Mouse (Mus musculus): ENCODE results near the gene Arhgap10. TPM values are rescaled to one million over a fixed set of nuclear protein-coding genes. Genes with fewer than 3 reads are reported as not detected.

Arhgap10 gene
- polyA plus RNA-seq, 1 experiment: 0.32 TPM

DNA sequence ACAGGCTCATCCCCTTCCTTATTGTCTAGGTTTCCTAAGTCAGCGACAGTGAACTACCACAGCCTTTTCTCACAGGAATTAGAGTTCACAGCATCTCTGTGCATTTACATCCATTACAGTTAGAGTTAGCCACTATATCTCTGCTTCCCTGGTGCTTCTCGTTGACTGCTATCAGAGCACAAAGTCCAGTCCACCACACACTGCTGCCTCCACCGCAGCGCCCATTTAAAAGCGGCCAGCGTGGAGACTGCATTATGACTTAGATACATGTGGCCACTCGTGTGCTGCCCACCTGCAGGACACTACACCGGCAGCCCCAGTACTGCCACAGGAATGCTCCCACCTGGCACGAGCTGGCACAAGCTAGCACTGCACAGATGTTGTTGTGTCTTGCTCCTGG, 90.3 kb downstream of the Arhgap10 start:
- Histone ChIP-seq H3K4me3 (replicated peaks) (no peak overlapping the region), H3K27me3 (ENCODE audit: control insufficient read depth) (no peaks in the 10 kb centered on the region), H3K9me3 (ENCODE audit: control insufficient read depth, low read length) (no peaks in the 10 kb centered on the region), H3K4me1 (ENCODE audit: control insufficient read depth) (peaks cover 10% of the 10 kb centered on the region), H3K36me3 (ENCODE audit: control insufficient read depth) (peaks cover 2% of the 10 kb centered on the region)
- TF ChIP-seq TAL1 (IDR thresholded peaks at IDR 0.05; ENCODE audit: low read length) (no peak), GATA1 (IDR thresholded peaks at IDR 0.05; ENCODE audit: low read length) (no peak)

DNA sequence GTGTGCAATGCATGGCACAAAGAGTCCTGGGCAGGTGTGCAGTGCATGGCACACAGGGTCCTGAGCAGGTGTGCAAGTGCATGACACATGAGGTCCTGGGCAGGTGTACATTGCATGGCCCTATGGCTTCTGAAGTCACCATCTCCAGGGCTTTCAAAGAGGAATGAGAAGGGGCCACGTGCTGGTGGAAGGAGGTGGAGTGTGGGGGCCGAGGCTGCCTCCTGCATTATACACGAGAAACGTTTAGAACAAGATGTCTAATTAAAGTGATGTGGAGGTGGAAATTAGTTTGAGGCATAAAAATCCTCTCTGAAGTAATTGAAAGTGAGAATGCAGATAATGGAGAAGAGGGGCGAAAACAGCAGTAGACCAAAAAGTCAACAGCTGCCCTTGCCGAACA, 93.9 kb downstream of the Arhgap10 start:
- no peak for TF ChIP-seq TAL1 (IDR thresholded peaks at IDR 0.05; ENCODE audit: low read length)

DNA sequence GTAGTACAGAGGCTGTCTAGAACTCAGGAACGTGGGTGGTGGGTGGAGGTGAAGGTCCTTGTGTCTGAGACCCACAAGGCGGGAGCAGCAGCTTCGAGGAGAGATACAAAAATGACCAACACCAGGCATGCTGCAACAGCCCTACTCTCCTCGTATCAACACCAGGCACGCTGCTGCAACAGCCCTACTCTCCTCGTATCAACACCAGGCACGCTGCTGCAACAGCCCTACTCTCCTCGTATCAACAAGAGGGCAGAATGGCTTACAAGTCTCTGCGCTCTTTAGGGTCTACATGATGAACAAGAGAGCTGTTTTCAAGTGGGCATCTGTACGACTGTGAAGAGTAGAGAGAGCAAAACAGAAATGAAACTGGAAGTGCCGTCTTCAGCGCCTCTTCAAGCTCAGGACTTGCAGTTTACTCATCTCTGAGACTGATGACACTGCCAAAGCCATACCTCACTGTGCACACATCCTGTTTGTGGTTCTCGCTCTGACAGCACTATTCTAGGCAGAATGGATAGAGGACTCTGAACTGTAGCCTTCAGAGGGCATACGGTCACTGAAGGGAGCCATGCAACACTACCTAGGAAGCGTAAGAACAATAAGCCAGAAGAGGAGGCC, 95.0 kb downstream of the Arhgap10 start:
- Histone ChIP-seq H3K9me3 (ENCODE audit: control insufficient read depth, low read length) (no peaks in the 10 kb centered on the region), H3K36me3 (ENCODE audit: control insufficient read depth) (peaks cover 2% of the 10 kb centered on the region), H3K27me3 (ENCODE audit: control insufficient read depth) (no peaks in the 10 kb centered on the region), H3K4me1 (ENCODE audit: control insufficient read depth) (peaks cover 10% of the 10 kb centered on the region), H3K4me3 (replicated peaks) (peak overlapping the region; percentile 39)
- TF ChIP-seq GATA1 (IDR thresholded peaks at IDR 0.05; ENCODE audit: low read length) (no peak), TAL1 (IDR thresholded peaks at IDR 0.05; ENCODE audit: low read length) (no peak)

More for the DNA sequence above, 93.9 kb downstream of the Arhgap10 start:
- H3K4me3 ChIP-seq (replicated peaks): no peak overlapping the region
- peaks cover 10% of the 10 kb centered on the region for H3K4me1 ChIP-seq (ENCODE audit: control insufficient read depth)
- no peaks in the 10 kb centered on the region for H3K9me3 ChIP-seq (ENCODE audit: control insufficient read depth, low read length)
- peaks cover 2% of the 10 kb centered on the region for H3K36me3 ChIP-seq (ENCODE audit: control insufficient read depth)
- H3K27me3 ChIP-seq (ENCODE audit: control insufficient read depth): no peaks in the 10 kb centered on the region

DNA sequence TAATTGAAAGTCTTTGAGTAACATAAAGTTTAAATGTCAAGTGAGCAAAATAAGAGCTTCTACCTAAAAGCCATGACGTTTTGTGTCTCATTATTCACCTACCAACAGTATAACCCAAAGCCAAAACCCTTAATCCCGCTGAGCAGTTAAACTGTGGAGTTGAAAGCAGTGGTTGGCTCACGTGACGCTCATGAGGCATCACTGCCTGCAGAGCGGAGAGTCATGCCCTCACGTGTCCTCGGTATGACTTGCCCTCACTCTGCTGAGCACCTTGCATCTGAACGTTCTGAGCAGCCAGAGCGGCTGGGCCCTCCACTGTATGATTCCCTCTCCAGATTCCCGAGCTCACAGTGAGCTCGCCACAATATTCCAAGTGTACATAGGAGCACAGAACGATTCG, 96.2 kb downstream of the Arhgap10 start:
- H3K36me3 ChIP-seq (ENCODE audit: control insufficient read depth): peaks cover 2% of the 10 kb centered on the region
- H3K9me3 ChIP-seq (ENCODE audit: control insufficient read depth, low read length): no peaks in the 10 kb centered on the region
- H3K4me1 ChIP-seq (ENCODE audit: control insufficient read depth): peaks cover 10% of the 10 kb centered on the region
- no peaks in the 10 kb centered on the region for H3K27me3 ChIP-seq (ENCODE audit: control insufficient read depth)
- H3K4me3 ChIP-seq (replicated peaks): no peak overlapping the region
- no peak for TF ChIP-seq GATA1 (IDR thresholded peaks at IDR 0.05; ENCODE audit: low read length)
- no peak for TF ChIP-seq TAL1 (IDR thresholded peaks at IDR 0.05; ENCODE audit: low read length)

DNA sequence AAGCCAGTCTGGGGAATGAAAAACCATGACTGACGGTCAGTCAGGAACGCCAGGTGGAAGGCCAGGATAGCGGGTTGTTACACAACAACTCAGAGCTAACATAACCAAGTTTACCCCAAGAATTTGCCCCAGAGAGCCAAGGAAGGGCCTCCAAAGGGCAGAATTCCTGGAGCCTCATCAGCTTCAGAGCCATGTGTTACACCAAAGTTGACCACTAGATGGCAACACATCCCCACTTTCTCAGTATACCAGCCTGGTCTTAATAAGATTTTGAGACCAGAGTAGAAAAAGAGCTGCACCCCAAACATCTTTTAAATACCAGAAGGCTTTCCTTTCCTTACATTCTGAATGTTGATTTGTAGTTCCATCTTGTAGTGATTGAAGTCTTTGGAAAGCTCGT, 98.0 kb downstream of the Arhgap10 start:
- Histone ChIP-seq H3K36me3 (ENCODE audit: control insufficient read depth) (peaks cover 2% of the 10 kb centered on the region), H3K4me1 (ENCODE audit: control insufficient read depth) (peaks cover 10% of the 10 kb centered on the region)

DNA sequence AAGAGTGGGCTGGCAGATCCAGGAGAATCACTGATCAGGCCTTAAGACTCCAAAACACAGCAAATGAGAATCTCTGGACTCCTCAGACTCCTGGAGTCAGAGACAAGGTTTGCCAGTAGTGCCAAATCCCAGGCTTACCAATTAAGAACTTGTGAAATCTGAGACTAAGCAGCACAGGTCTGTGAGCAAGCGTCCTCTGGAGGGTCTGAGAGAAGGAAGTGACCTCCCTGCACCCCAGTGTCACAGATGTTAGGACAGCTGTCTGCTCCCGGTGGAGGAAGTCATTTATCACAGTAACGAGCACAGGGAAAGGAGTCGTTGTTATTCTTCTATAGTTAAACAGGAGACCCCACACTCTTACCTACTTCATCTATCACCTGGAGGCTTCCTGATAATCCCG, 101.0 kb downstream of the Arhgap10 start:
- Histone ChIP-seq H3K27me3 (ENCODE audit: control insufficient read depth) (no peaks in the 10 kb centered on the region), H3K4me3 (replicated peaks) (no peak overlapping the region), H3K36me3 (ENCODE audit: control insufficient read depth) (peaks cover 6% of the 10 kb centered on the region), H3K4me1 (ENCODE audit: control insufficient read depth) (no peaks in the 10 kb centered on the region), H3K9me3 (ENCODE audit: control insufficient read depth, low read length) (no peaks in the 10 kb centered on the region)
- no peak for TF ChIP-seq GATA1 (IDR thresholded peaks at IDR 0.05; ENCODE audit: low read length)
- no peak for TF ChIP-seq TAL1 (IDR thresholded peaks at IDR 0.05; ENCODE audit: low read length)

More for the DNA sequence above, 98.0 kb downstream of the Arhgap10 start:
- Histone ChIP-seq H3K27me3 (ENCODE audit: control insufficient read depth) (no peaks in the 10 kb centered on the region), H3K9me3 (ENCODE audit: control insufficient read depth, low read length) (no peaks in the 10 kb centered on the region), H3K4me3 (replicated peaks) (no peak overlapping the region)
- TF ChIP-seq TAL1 (IDR thresholded peaks at IDR 0.05; ENCODE audit: low read length) (no peak), GATA1 (IDR thresholded peaks at IDR 0.05; ENCODE audit: low read length) (no peak)

DNA sequence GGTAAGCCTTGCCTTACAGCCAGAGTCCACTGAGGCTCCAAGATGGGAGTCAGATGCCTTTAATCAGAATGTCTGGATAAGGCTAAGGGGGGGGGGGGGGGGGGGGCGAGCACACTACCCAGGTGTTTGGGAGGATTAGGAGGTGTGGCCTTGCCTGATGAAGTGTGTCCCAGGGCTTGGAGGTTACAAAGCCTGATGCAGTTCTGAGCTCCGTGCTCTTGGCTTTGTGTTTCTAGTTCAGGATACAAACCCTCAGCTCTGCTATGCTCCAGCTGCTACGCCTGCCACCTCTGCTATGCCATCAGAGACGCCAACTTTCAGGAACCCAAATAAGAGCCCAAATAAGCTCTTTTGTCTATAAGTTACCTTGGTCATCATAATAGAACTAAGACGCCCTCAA, 101.7 kb downstream of the Arhgap10 start:
- Histone ChIP-seq H3K4me3 (replicated peaks) (no peak overlapping the region), H3K4me1 (ENCODE audit: control insufficient read depth) (no peaks in the 10 kb centered on the region), H3K36me3 (ENCODE audit: control insufficient read depth) (peaks cover 8% of the 10 kb centered on the region), H3K27me3 (ENCODE audit: control insufficient read depth) (no peaks in the 10 kb centered on the region), H3K9me3 (ENCODE audit: control insufficient read depth, low read length) (no peaks in the 10 kb centered on the region)
- TF ChIP-seq TAL1 (IDR thresholded peaks at IDR 0.05; ENCODE audit: low read length) (no peak), GATA1 (IDR thresholded peaks at IDR 0.05; ENCODE audit: low read length) (no peak)

DNA sequence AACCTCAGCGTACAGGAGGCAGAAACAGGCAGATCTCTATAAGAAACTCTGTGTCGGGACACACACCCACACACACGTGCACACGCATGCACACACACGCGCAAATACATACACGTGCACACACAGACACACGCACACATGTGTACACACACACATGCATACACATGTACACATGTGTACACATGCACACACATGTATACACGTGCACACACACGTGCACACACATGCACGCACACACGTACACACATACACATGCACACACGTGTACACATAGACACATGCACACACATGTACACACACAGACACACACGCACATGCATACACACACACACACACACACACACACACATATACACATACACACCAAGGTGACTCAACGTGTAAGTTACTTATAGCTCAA, 106.5 kb downstream of the Arhgap10 start:
- no peaks in the 10 kb centered on the region for H3K4me1 ChIP-seq (ENCODE audit: control insufficient read depth)
- no peaks in the 10 kb centered on the region for H3K9me3 ChIP-seq (ENCODE audit: control insufficient read depth, low read length)
- no peak overlapping the region for H3K4me3 ChIP-seq (replicated peaks)
- peaks cover 8% of the 10 kb centered on the region for H3K36me3 ChIP-seq (ENCODE audit: control insufficient read depth)
- TF ChIP-seq TAL1 (IDR thresholded peaks at IDR 0.05; ENCODE audit: low read length) (no peak), GATA1 (IDR thresholded peaks at IDR 0.05; ENCODE audit: low read length) (no peak)
- no peaks in the 10 kb centered on the region for H3K27me3 ChIP-seq (ENCODE audit: control insufficient read depth)

DNA sequence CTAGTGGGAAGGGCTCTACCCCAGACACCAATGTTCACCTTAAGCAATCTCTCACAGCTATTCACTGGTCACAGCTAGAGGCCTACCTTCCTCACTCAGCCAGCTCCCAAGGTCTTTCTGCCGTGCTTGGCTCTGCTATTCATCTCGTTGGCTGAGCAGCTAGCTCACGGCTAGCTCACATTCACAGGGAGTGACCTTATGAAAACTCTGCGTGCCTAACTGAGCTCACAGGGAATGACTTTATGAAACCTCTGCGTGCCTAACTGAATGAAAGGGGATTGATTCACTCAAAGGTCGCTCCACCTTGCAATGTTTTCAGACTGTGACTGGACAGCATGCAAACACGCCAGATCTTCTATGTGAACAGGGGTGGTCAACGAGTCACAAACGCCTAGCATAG, 107.4 kb downstream of the Arhgap10 start:
- Histone ChIP-seq H3K4me1 (ENCODE audit: control insufficient read depth) (no peaks in the 10 kb centered on the region), H3K36me3 (ENCODE audit: control insufficient read depth) (peaks cover 8% of the 10 kb centered on the region), H3K4me3 (replicated peaks) (no peak overlapping the region), H3K9me3 (ENCODE audit: control insufficient read depth, low read length) (no peaks in the 10 kb centered on the region), H3K27me3 (ENCODE audit: control insufficient read depth) (no peaks in the 10 kb centered on the region)
- no peak for TF ChIP-seq TAL1 (IDR thresholded peaks at IDR 0.05; ENCODE audit: low read length)
- TF ChIP-seq GATA1 (IDR thresholded peaks at IDR 0.05; ENCODE audit: low read length): no peak
